ENCODE assay signal across 8 mouse cellular contexts in genomic region chr1:135615715-135616641, GRCm38 (mm10). TPM values are rescaled to one million over a fixed set of nuclear protein-coding genes. Genes with fewer than 3 reads are reported as not detected.
A peak's percentile ranks its signal among the peaks of the same experiment; 100 is the strongest.
DNase-seq lines count a peak whose midpoint lies in the region; ATAC-seq and TF ChIP-seq lines count a peak whose summit lies in the region.

No protein-coding gene starts in this region.

- DNase-seq in intestine, embryonic 14.5 days (ENCODE audit: low spot score), result peak; percentile 92
- peak; percentile 63 to 64 for DNase-seq in cerebellum, postnatal 36 days
- peak; percentile 83 for DNase-seq in gastrocnemius, postnatal 14 days
- DNase-seq in limb, embryonic 11.5 days (ENCODE audit: low spot score), result peak; percentile 93
- DNase-seq in splenic B cell, adult 2 months (ENCODE audit: low read depth, low spot score), result peak; percentile 15

- no peaks in the 10 kb centered on the region for H3K36me3 ChIP-seq in intestine, embryonic 14.5 days (ENCODE audit: control insufficient read depth, insufficient read depth, low read length)
- H3K36me3 ChIP-seq in intestine, postnatal 0 days (ENCODE audit: control insufficient read depth, insufficient read depth), result no peaks in the 10 kb centered on the region
- no peaks in the 10 kb centered on the region for H3K36me3 ChIP-seq in hindbrain, embryonic 16.5 days (ENCODE audit: control insufficient read depth, insufficient read depth, low read length)
- H3K36me3 ChIP-seq in limb, embryonic 11.5 days (ENCODE audit: control insufficient read depth, insufficient read depth, low read length), result no peaks in the 10 kb centered on the region
- no peaks in the 10 kb centered on the region for H3K36me3 ChIP-seq in midbrain, embryonic 15.5 days (replicated peaks)
- H3K36me3 ChIP-seq in splenic B cell, adult 2 months (ENCODE audit: control insufficient read depth, insufficient read depth, low read length, poor library complexity, severe bottlenecking), result no peaks in the 10 kb centered on the region

- H3K4me3 ChIP-seq in intestine, embryonic 14.5 days (ENCODE audit: low read depth, low read length), result no peak overlapping the region
- H3K4me3 ChIP-seq in intestine, postnatal 0 days (ENCODE audit: low read depth, low read length), result no peak overlapping the region
- H3K4me3 ChIP-seq in hindbrain, embryonic 16.5 days (ENCODE audit: low read length), result no peak overlapping the region
- H3K4me3 ChIP-seq in limb, embryonic 11.5 days (ENCODE audit: low read depth, low read length), result no peak overlapping the region
- H3K4me3 ChIP-seq in midbrain, embryonic 15.5 days, result no peak overlapping the region

- intact Hi-C loops in gastrocnemius, postnatal 14 days (cut with DNase I; ENCODE audit: low total_unique reads), result no loop called here

- TF ChIP-seq CTCF in intestine, postnatal 0 days (IDR thresholded peaks at IDR 0.05; ENCODE audit: low read depth), result no peak

- no peak for ATAC-seq in intestine, embryonic 14.5 days (replicated peaks; ENCODE audit: low FRiP score, low TSS enrichment, low read depth)
- ATAC-seq in intestine, postnatal 0 days, result no peak
- peak; percentile 69 for ATAC-seq in hindbrain, embryonic 16.5 days
- ATAC-seq in limb, embryonic 11.5 days (ENCODE audit: insufficient number of reproducible peaks, low FRiP score, low TSS enrichment, low read depth), result 0 out of 2 replicates have a peak, but pooled peaks have one; percentile 47
- peak; percentile 67 for ATAC-seq in midbrain, embryonic 15.5 days (replicated peaks)

- H3K9me3 ChIP-seq in intestine, embryonic 14.5 days (ENCODE audit: control insufficient read depth, low read length), result no peaks in the 10 kb centered on the region
- H3K9me3 ChIP-seq in intestine, postnatal 0 days (ENCODE audit: control insufficient read depth), result no peaks in the 10 kb centered on the region
- no peaks in the 10 kb centered on the region for H3K9me3 ChIP-seq in hindbrain, embryonic 16.5 days (ENCODE audit: control insufficient read depth, low read length)
- H3K9me3 ChIP-seq in limb, embryonic 11.5 days (ENCODE audit: control insufficient read depth, low read length), result no peaks in the 10 kb centered on the region
- no peaks in the 10 kb centered on the region for H3K9me3 ChIP-seq in midbrain, embryonic 15.5 days

- WGBS in intestine, embryonic 14.5 days, result 19% methylated on average over 20 of the region's 20 CpGs
- WGBS in intestine, postnatal 0 days, result 18% methylated on average over 20 of the region's 20 CpGs
- WGBS in hindbrain, embryonic 16.5 days, result 11% methylated on average over 20 of the region's 20 CpGs
- WGBS in limb, embryonic 11.5 days, result 18% methylated on average over 20 of the region's 20 CpGs
- WGBS in midbrain, embryonic 15.5 days, result 17% methylated on average over 20 of the region's 20 CpGs

- H3K27me3 ChIP-seq in intestine, embryonic 14.5 days (replicated peaks; ENCODE audit: control insufficient read depth, insufficient read depth, low read length), result no peaks in the 10 kb centered on the region
- no peaks in the 10 kb centered on the region for H3K27me3 ChIP-seq in intestine, postnatal 0 days (replicated peaks; ENCODE audit: control insufficient read depth, insufficient read depth, low read length)
- no peaks in the 10 kb centered on the region for H3K27me3 ChIP-seq in hindbrain, embryonic 16.5 days (replicated peaks; ENCODE audit: control insufficient read depth, insufficient read depth, low read length)
- no peaks in the 10 kb centered on the region for H3K27me3 ChIP-seq in limb, embryonic 11.5 days (ENCODE audit: control insufficient read depth, insufficient read depth, low read length)
- H3K27me3 ChIP-seq in midbrain, embryonic 15.5 days (replicated peaks), result no peaks in the 10 kb centered on the region
- no peaks in the 10 kb centered on the region for H3K27me3 ChIP-seq in splenic B cell, adult 2 months (ENCODE audit: control insufficient read depth, insufficient read depth, low read length, poor library complexity, severe bottlenecking)

- H3K9ac ChIP-seq in intestine, embryonic 14.5 days (ENCODE audit: low read length), result no peak overlapping the region
- no peak overlapping the region for H3K9ac ChIP-seq in intestine, postnatal 0 days (ENCODE audit: low read depth, low read length)
- H3K9ac ChIP-seq in hindbrain, embryonic 16.5 days (ENCODE audit: low read depth, low read length), result no peak overlapping the region
- no peak overlapping the region for H3K9ac ChIP-seq in limb, embryonic 11.5 days (ENCODE audit: low read length)
- no peak overlapping the region for H3K9ac ChIP-seq in midbrain, embryonic 15.5 days

- peaks cover 9% of the 10 kb centered on the region; the same call in 1 of the 2 replicates for H3K4me1 ChIP-seq in intestine, embryonic 14.5 days (replicated peaks; ENCODE audit: control insufficient read depth, insufficient read depth, low read length)
- H3K4me1 ChIP-seq in intestine, postnatal 0 days (replicated peaks; ENCODE audit: control insufficient read depth, insufficient read depth, low read length), result no peaks in the 10 kb centered on the region
- H3K4me1 ChIP-seq in hindbrain, embryonic 16.5 days (ENCODE audit: control insufficient read depth, insufficient read depth, low read depth, low read length), result peaks cover 17% of the 10 kb centered on the region
- peaks cover 6% of the 10 kb centered on the region; the same call in 1 of the 2 replicates for H3K4me1 ChIP-seq in limb, embryonic 11.5 days (ENCODE audit: control insufficient read depth, insufficient read depth, low read length)
- H3K4me1 ChIP-seq in midbrain, embryonic 15.5 days, result peaks cover 24% of the 10 kb centered on the region

- no peak overlapping the region for H3K27ac ChIP-seq in intestine, embryonic 14.5 days (ENCODE audit: low read depth)
- no peak overlapping the region for H3K27ac ChIP-seq in intestine, postnatal 0 days (ENCODE audit: low read depth, low read length)
- peak overlapping the region; percentile 18; the same call in 1 of the 2 replicates for H3K27ac ChIP-seq in hindbrain, embryonic 16.5 days (ENCODE audit: low read depth, low read length)
- H3K27ac ChIP-seq in limb, embryonic 11.5 days (replicated peaks; ENCODE audit: low read depth, low read length), result no peak overlapping the region
- no peak overlapping the region for H3K27ac ChIP-seq in midbrain, embryonic 15.5 days

- no peak overlapping the region for H3K4me2 ChIP-seq in intestine, embryonic 14.5 days (ENCODE audit: low read length)
- no peak overlapping the region for H3K4me2 ChIP-seq in intestine, postnatal 0 days (replicated peaks; ENCODE audit: low read depth)
- H3K4me2 ChIP-seq in hindbrain, embryonic 16.5 days (ENCODE audit: low read length), result peak overlapping the region; percentile 20
- no peak overlapping the region for H3K4me2 ChIP-seq in limb, embryonic 11.5 days (ENCODE audit: low read depth, severe bottlenecking)
- H3K4me2 ChIP-seq in midbrain, embryonic 15.5 days, result peak overlapping the region; percentile 14; the same call in 1 of the 2 replicates

RNA-seq across cellular contexts. Expression of gene Nav1, which starts 8.9 kb away (rescaled TPM):
- polyA plus RNA-seq in intestine, embryonic 14.5 days (2014; fragmentation: Nextera tagmentation; extraction: Ambion mirVana), result 21.2 and 23.7 TPM in 2 replicates
- polyA plus RNA-seq in intestine, postnatal 0 days (2015; fragmentation: Nextera tagmentation; extraction: Ambion mirVana), result 3.4 and 5.4 TPM in 2 replicates
- total RNA-seq in gastrocnemius, postnatal 14 days (2021), result 10 to 100 TPM; 13.6 to 15.6 TPM
- 48.8 and 50.1 TPM in 2 replicates for polyA plus RNA-seq in hindbrain, embryonic 16.5 days (2015; fragmentation: Nextera tagmentation; extraction: Ambion mirVana)
- 16.4 and 16.7 TPM in 2 replicates for polyA plus RNA-seq in limb, embryonic 11.5 days (2014; fragmentation: Nextera tagmentation; extraction: Ambion mirVana)
- 52.6 and 59.4 TPM in 2 replicates for polyA plus RNA-seq in midbrain, embryonic 15.5 days (2015; fragmentation: Nextera tagmentation; extraction: Ambion mirVana)

Comparison
In these comparisons a context has a peak if more than half of its experiments do, and no peak if none do; other contexts are left out.
1. ATAC-seq: peak in hindbrain, embryonic 16.5 days (single experiment), limb, embryonic 11.5 days (single experiment) and midbrain, embryonic 15.5 days (single experiment); none in intestine, embryonic 14.5 days (single experiment) and intestine, postnatal 0 days (single experiment).
2. DNase-seq: peak in every context shown above with its lines; median percentile 93 in limb, embryonic 11.5 days; 92 in intestine, embryonic 14.5 days; 83 in gastrocnemius, postnatal 14 days; 64 in cerebellum, postnatal 36 days; 15 in splenic B cell, adult 2 months.
3. H3K4me2 ChIP-seq: peak in hindbrain, embryonic 16.5 days (single experiment) and midbrain, embryonic 15.5 days (single experiment); none in intestine, embryonic 14.5 days (single experiment), intestine, postnatal 0 days (single experiment) and limb, embryonic 11.5 days (single experiment).